Mouse (Mus musculus): ENCODE measurements at regions not wholly inside any gene's neighbourhood (a gene's known extent, or its start where the extent isn't known, plus 50 kb on each side); places are given as distances from the start of the nearest gene placed in this dataset.

GRCm38 (mm10) chr14:54151921-54152320 lies 102.0 kb downstream of the Dad1 start:
- TF ChIP-seq ZNF384 (IDR thresholded peaks at IDR 0.05; ENCODE audit: low read depth, low read length) (no peak), E2F4 (IDR thresholded peaks at IDR 0.05; ENCODE audit: insufficient replicate concordance, low read depth, low read length) (no peak), CHD1 (IDR thresholded peaks at IDR 0.05; ENCODE audit: low read depth, low read length) (no peak), CHD2 (IDR thresholded peaks at IDR 0.05; ENCODE audit: low read length) (no peak), MYC (IDR thresholded peaks at IDR 0.05; ENCODE audit: low read depth, low read length) (no peak), ZKSCAN1 (IDR thresholded peaks at IDR 0.05; ENCODE audit: borderline replicate concordance, low read depth, low read length) (no peak)
